Mouse (Mus musculus) kidney, embryonic 14.5 days (tissue): ENCODE results near the gene Frem1. TPM values are rescaled to one million over a fixed set of nuclear protein-coding genes. Genes with fewer than 3 reads are reported as not detected.

Experiments used
- ATAC-seq: fragments of 200-750 bp; cut with Nextera tagmentation; 2 replicates; pipeline ENCODE4 v1.8.0; 2017; ENCODE audit warnings: moderate number of reproducible peaks, mild to moderate bottlenecking, moderate TSS enrichment, moderate library complexity; ENCODE audit not compliant: low FRiP score, low TSS enrichment
- H3K27ac ChIP-seq: fragments of 300-500 bp; sonication (generic); 2 replicates; pipeline ENCODE4 v1.5.1; 2014; ENCODE audit warnings: low read depth, mild to moderate bottlenecking, low read length, moderate library complexity, mixed read lengths
- H3K27me3 ChIP-seq: fragments of 300-500 bp; sonication (generic); 2 replicates; pipeline ENCODE4 v1.6.1; 2014; ENCODE audit warnings: mild to moderate bottlenecking, low read length; ENCODE audit not compliant: control insufficient read depth, insufficient read depth
- H3K36me3 ChIP-seq: fragments of 300-500 bp; sonication (generic); 2 replicates; pipeline ENCODE4 v1.6.1; 2014; ENCODE audit warnings: low read length, mixed read lengths; ENCODE audit not compliant: control insufficient read depth, insufficient read depth
- H3K4me1 ChIP-seq: fragments of 300-500 bp; sonication (generic); 2 replicates; pipeline ENCODE4 v1.6.1; 2014; ENCODE audit warnings: low read length, mixed read lengths; ENCODE audit not compliant: control insufficient read depth, insufficient read depth
- H3K4me2 ChIP-seq: fragments of 300-500 bp; sonication (generic); replicated peaks from 2 replicates; pipeline ENCODE4 v1.6.1; 2014; ENCODE audit warnings: low read depth, mild to moderate bottlenecking, low read length
- H3K4me3 ChIP-seq: fragments of 300-500 bp; sonication (generic); 2 replicates; pipeline ENCODE4 v1.5.1; 2014; ENCODE audit warnings: mild to moderate bottlenecking, low read length
- H3K9ac ChIP-seq: fragments of 300-500 bp; sonication (generic); 2 replicates; pipeline ENCODE4 v1.6.1; 2014; ENCODE audit warnings: low read depth, mild to moderate bottlenecking, low read length, moderate library complexity
- H3K9me3 ChIP-seq: fragments of 300-500 bp; sonication (generic); 2 replicates; pipeline ENCODE4 v1.6.1; 2016; ENCODE audit warnings: low read length; ENCODE audit not compliant: control insufficient read depth
- WGBS: fragments of 180-500 bp; shearing (Covaris S2); extraction: QIAGEN DNeasy Blood & Tissue Kit; methylation state at CpG from one replicate; pipeline ENCODE4 v1.1.7; 2014; 5-methylcytosine and 5-hydroxymethylcytosine counted together
- polyA plus RNA-seq: library from polyadenylated mRNA; unstranded; fragments of >200 nt; fragmentation: Nextera tagmentation; extraction: Ambion mirVana; gene quantifications from 2 replicates; pipeline ENCODE4 v1.2.1, GENCODE M21; 2014

Frem1 gene
- polyA plus RNA-seq, 1 experiment from 2014 or later = 42.3 TPM

- no peak overlapping the region for H3K4me3 ChIP-seq
- ATAC-seq = no peak
- no peak overlapping the region for H3K9ac ChIP-seq
- no peak overlapping the region for H3K4me2 ChIP-seq
- 36% methylated on average over 2 of the region's 2 CpGs for WGBS
- H3K36me3 ChIP-seq = no peaks in the 10 kb centered on the region
- peaks cover 2% of the 10 kb centered on the region; the same call in 1 of the 2 replicates for H3K9me3 ChIP-seq
- no peaks in the 10 kb centered on the region for H3K27me3 ChIP-seq
- H3K27ac ChIP-seq = no peak overlapping the region
- H3K4me1 ChIP-seq = 0 out of 2 replicates have a peak, but pooled peaks cover 2% of the 10 kb centered on the region
Measured at GRCm38 (mm10) chr4:83058182-83058581, 6.0 kb upstream of the Frem1 start.

- Histone ChIP-seq H3K27ac (no peak overlapping the region), H3K4me2 (no peak overlapping the region), H3K4me3 (no peak overlapping the region), H3K27me3 (no peaks in the 10 kb centered on the region), H3K9me3 (peaks cover 2% of the 10 kb centered on the region; the same call in 1 of the 2 replicates), H3K9ac (no peak overlapping the region), H3K36me3 (no peaks in the 10 kb centered on the region), H3K4me1 (peaks cover 8% of the 10 kb centered on the region; the same call in 1 of the 2 replicates)
- WGBS = 90% methylated on average over 6 of the region's 6 CpGs
- ATAC-seq = no peak
Measured at GRCm38 (mm10) chr4:83056496-83056895, 4.4 kb upstream of the Frem1 start.

- ATAC-seq = no peak
- H3K27ac ChIP-seq = no peak overlapping the region
- H3K4me2 ChIP-seq = no peak overlapping the region
- H3K9ac ChIP-seq = no peak overlapping the region
- WGBS = 73% methylated on average over 2 of the region's 2 CpGs
- H3K36me3 ChIP-seq = no peaks in the 10 kb centered on the region
- peaks cover 8% of the 10 kb centered on the region; the same call in 1 of the 2 replicates for H3K4me1 ChIP-seq
- no peaks in the 10 kb centered on the region for H3K27me3 ChIP-seq
- peaks cover 2% of the 10 kb centered on the region; the same call in 1 of the 2 replicates for H3K9me3 ChIP-seq
- H3K4me3 ChIP-seq = no peak overlapping the region
Measured at GRCm38 (mm10) chr4:83055444-83055843, 3.3 kb upstream of the Frem1 start.

GRCm38 (mm10) chr4:83053206-83053605 lies 1.1 kb upstream of the Frem1 start:
- no peak overlapping the region for H3K27ac ChIP-seq
- WGBS = 87% methylated on average over 8 of the region's 8 CpGs

GRCm38 (mm10) chr4:83051176-83051575 lies 963 bp downstream of the Frem1 start:
- Histone ChIP-seq H3K27ac (peak overlapping the region; percentile 87), H3K4me1 (peaks cover 30% of the 10 kb centered on the region), H3K27me3 (no peaks in the 10 kb centered on the region), H3K4me2 (peak overlapping the region; percentile 44), H3K4me3 (peak overlapping the region; percentile 58), H3K36me3 (no peaks in the 10 kb centered on the region), H3K9ac (peak overlapping the region; percentile 63), H3K9me3 (no peaks in the 10 kb centered on the region)
- no peak for ATAC-seq
- 13% methylated on average over 8 of the region's 8 CpGs for WGBS

More at GRCm38 (mm10) chr4:83053206-83053605, 1.1 kb upstream of the Frem1 start:
- Histone ChIP-seq H3K9me3 (no peaks in the 10 kb centered on the region), H3K27me3 (no peaks in the 10 kb centered on the region), H3K36me3 (no peaks in the 10 kb centered on the region), H3K4me1 (peaks cover 16% of the 10 kb centered on the region), H3K9ac (no peak overlapping the region), H3K4me3 (no peak overlapping the region), H3K4me2 (no peak overlapping the region)
- no peak for ATAC-seq

GRCm38 (mm10) chr4:83050151-83050796 lies 1.9 kb downstream of the Frem1 start:
- no peaks in the 10 kb centered on the region for H3K36me3 ChIP-seq
- no peak for ATAC-seq
- peak overlapping the region; percentile 58 for H3K4me3 ChIP-seq
- H3K27me3 ChIP-seq = no peaks in the 10 kb centered on the region
- H3K4me2 ChIP-seq = peak overlapping the region; percentile 44
- peaks cover 30% of the 10 kb centered on the region for H3K4me1 ChIP-seq
- H3K9ac ChIP-seq = peak overlapping the region; percentile 63
- peak overlapping the region; percentile 87; the same call in 1 of the 2 replicates for H3K27ac ChIP-seq
- 23% methylated on average over 5 of the region's 5 CpGs for WGBS
- no peaks in the 10 kb centered on the region for H3K9me3 ChIP-seq

GRCm38 (mm10) chr4:83049288-83049687 lies 2.9 kb downstream of the Frem1 start:
- no peaks in the 10 kb centered on the region for H3K36me3 ChIP-seq
- H3K27ac ChIP-seq = no peak overlapping the region; the same call in 1 of the 2 replicates
- no peaks in the 10 kb centered on the region for H3K27me3 ChIP-seq
- ATAC-seq = no peak
- H3K4me2 ChIP-seq = peak overlapping the region; percentile 44
- peak overlapping the region; percentile 58 for H3K4me3 ChIP-seq
- peaks cover 30% of the 10 kb centered on the region for H3K4me1 ChIP-seq
- H3K9ac ChIP-seq = peak overlapping the region; percentile 63; the same call in 1 of the 2 replicates
- WGBS = 23% methylated on average over 3 of the region's 3 CpGs
- no peaks in the 10 kb centered on the region for H3K9me3 ChIP-seq

- no peak for ATAC-seq
- Histone ChIP-seq H3K27ac (peak overlapping the region; percentile 24; the same call in 1 of the 2 replicates), H3K4me1 (peaks cover 30% of the 10 kb centered on the region), H3K9me3 (no peaks in the 10 kb centered on the region), H3K4me3 (peak overlapping the region; percentile 58), H3K36me3 (no peaks in the 10 kb centered on the region), H3K4me2 (peak overlapping the region; percentile 36), H3K9ac (peak overlapping the region; percentile 9; the same call in 1 of the 2 replicates), H3K27me3 (no peaks in the 10 kb centered on the region)
- WGBS = 40% methylated on average over 2 of the region's 2 CpGs
Measured at GRCm38 (mm10) chr4:83048561-83048960, 3.6 kb downstream of the Frem1 start.

- peak overlapping the region; percentile 27; the same call in 1 of the 2 replicates for H3K4me2 ChIP-seq
- ATAC-seq = no peak
- H3K36me3 ChIP-seq = no peaks in the 10 kb centered on the region
Measured at GRCm38 (mm10) chr4:83046806-83047205, 5.3 kb downstream of the Frem1 start.

More at GRCm38 (mm10) chr4:83046806-83047205, 5.3 kb downstream of the Frem1 start:
- Histone ChIP-seq H3K4me3 (no peak overlapping the region), H3K27ac (no peak overlapping the region), H3K9ac (no peak overlapping the region), H3K27me3 (no peaks in the 10 kb centered on the region), H3K9me3 (no peaks in the 10 kb centered on the region), H3K4me1 (peaks cover 22% of the 10 kb centered on the region)
- WGBS = 33% methylated on average over 2 of the region's 2 CpGs
